ENCODE assay signal across 21 mouse cellular contexts in genomic region chr1:120270115-120270514, GRCm38 (mm10). TPM values are rescaled to one million over a fixed set of nuclear protein-coding genes. Genes with fewer than 3 reads are reported as not detected.
DNase-seq lines count a peak whose midpoint lies in the region; ATAC-seq lines count a peak whose summit lies in the region.
"Had no signal": no experiment of that assay in that cellular context is flagged by ENCODE, and none has a peak within 500 bp of the region (broad histone marks: within the 10 kb centered on the region; RNA-seq: fewer than 3 reads in every experiment).

No protein-coding gene starts in this region.

- no peaks in the 10 kb centered on the region for H3K36me3 ChIP-seq in hindbrain, embryonic 10.5 days
- no peaks in the 10 kb centered on the region for H3K36me3 ChIP-seq in hindbrain, embryonic 16.5 days (ENCODE audit: control insufficient read depth, insufficient read depth, low read length)
- H3K36me3 ChIP-seq in embryonic facial prominence, embryonic 10.5 days (replicated peaks), result no peaks in the 10 kb centered on the region
- H3K36me3 ChIP-seq in liver, embryonic 15.5 days (replicated peaks), result peaks cover 6% of the 10 kb centered on the region; the same call in 1 of the 2 replicates
- H3K36me3 ChIP-seq in kidney, embryonic 15.5 days, result no peaks in the 10 kb centered on the region
- H3K36me3 ChIP-seq: embryonic facial prominence, embryonic 15.5 days; heart, embryonic 15.5 days; hindbrain, embryonic 12.5 days; midbrain, embryonic 12.5 days; neural tube, embryonic 15.5 days had no signal

- peak overlapping the region; percentile 9; the same call in 1 of the 2 replicates for H3K4me3 ChIP-seq in hindbrain, embryonic 10.5 days
- no peak overlapping the region for H3K4me3 ChIP-seq in hindbrain, embryonic 16.5 days (ENCODE audit: low read length)
- H3K4me3 ChIP-seq in embryonic facial prominence, embryonic 10.5 days, result peak overlapping the region; percentile 13; the same call in 1 of the 2 replicates
- peak overlapping the region; percentile 66 for H3K4me3 ChIP-seq in liver, embryonic 15.5 days (replicated peaks)
- H3K4me3 ChIP-seq in kidney, embryonic 15.5 days (replicated peaks), result no peak overlapping the region
- H3K4me3 ChIP-seq: embryonic facial prominence, embryonic 15.5 days; forebrain, embryonic 13.5 days; heart, embryonic 15.5 days; hindbrain, embryonic 12.5 days; midbrain, embryonic 12.5 days; myocyte; neural tube, embryonic 15.5 days had no signal

- intact Hi-C loops in left cerebral cortex, postnatal 25 days (cut with DNase I), result no loop called here

- peaks cover 12% of the 10 kb centered on the region for H3K4me1 ChIP-seq in hindbrain, embryonic 10.5 days (replicated peaks)
- H3K4me1 ChIP-seq in hindbrain, embryonic 16.5 days (ENCODE audit: control insufficient read depth, insufficient read depth, low read depth, low read length), result peaks cover 4% of the 10 kb centered on the region; the same call in 1 of the 2 replicates
- peaks cover 22% of the 10 kb centered on the region for H3K4me1 ChIP-seq in embryonic facial prominence, embryonic 10.5 days
- peaks cover 82% of the 10 kb centered on the region for H3K4me1 ChIP-seq in liver, embryonic 15.5 days (replicated peaks)
- H3K4me1 ChIP-seq in kidney, embryonic 15.5 days, result peaks cover 11% of the 10 kb centered on the region; the same call in 1 of the 2 replicates

- no peak overlapping the region for H3K9ac ChIP-seq in hindbrain, embryonic 16.5 days (ENCODE audit: low read depth, low read length)
- peak overlapping the region; percentile 68 for H3K9ac ChIP-seq in liver, embryonic 15.5 days
- no peak overlapping the region for H3K9ac ChIP-seq in kidney, embryonic 15.5 days
- H3K9ac ChIP-seq: embryonic facial prominence, embryonic 15.5 days; forebrain, embryonic 13.5 days; heart, embryonic 15.5 days; hindbrain, embryonic 12.5 days; midbrain, embryonic 12.5 days; neural tube, embryonic 15.5 days had no signal

- H3K4me2 ChIP-seq in hindbrain, embryonic 16.5 days (ENCODE audit: low read length), result no peak overlapping the region
- peak overlapping the region; percentile 96 for H3K4me2 ChIP-seq in liver, embryonic 15.5 days
- no peak overlapping the region for H3K4me2 ChIP-seq in kidney, embryonic 15.5 days
- H3K4me2 ChIP-seq: embryonic facial prominence, embryonic 15.5 days; forebrain, embryonic 13.5 days; heart, embryonic 15.5 days; hindbrain, embryonic 12.5 days; midbrain, embryonic 12.5 days; neural tube, embryonic 15.5 days had no signal

- WGBS in hindbrain, embryonic 10.5 days, result 73% methylated on average over 7 of the region's 7 CpGs
- 74% methylated on average over 7 of the region's 7 CpGs for whole genome bisulfite sequencing in hindbrain, embryonic 16.5 days
- 71% methylated on average over 7 of the region's 7 CpGs for WGBS in embryonic facial prominence, embryonic 10.5 days
- WGBS in liver, embryonic 15.5 days (ENCODE audit: insufficient replicate concordance), result 46% methylated on average over 7 of the region's 7 CpGs
- WGBS in kidney, embryonic 15.5 days, result 65% methylated on average over 7 of the region's 7 CpGs

- no peaks in the 10 kb centered on the region for H3K9me3 ChIP-seq in hindbrain, embryonic 10.5 days
- H3K9me3 ChIP-seq in hindbrain, embryonic 16.5 days (ENCODE audit: control insufficient read depth, low read length), result no peaks in the 10 kb centered on the region
- no peaks in the 10 kb centered on the region for H3K9me3 ChIP-seq in embryonic facial prominence, embryonic 10.5 days
- no peaks in the 10 kb centered on the region for H3K9me3 ChIP-seq in liver, embryonic 15.5 days (replicated peaks)
- H3K9me3 ChIP-seq in kidney, embryonic 15.5 days (replicated peaks), result no peaks in the 10 kb centered on the region
- H3K9me3 ChIP-seq: embryonic facial prominence, embryonic 15.5 days; heart, embryonic 15.5 days; hindbrain, embryonic 12.5 days; midbrain, embryonic 12.5 days had no signal

- DNase-seq in adrenal gland, adult 2 months, result peak; percentile 44
- no peak for DNase-seq in adrenal gland, postnatal 25 days
- no peak for DNase-seq in hindbrain, embryonic 10.5 days (ENCODE audit: low spot score)
- no peak for DNase-seq in embryonic facial prominence, embryonic 10.5 days (ENCODE audit: low spot score)
- DNase-seq in left cerebral cortex, postnatal 25 days (ENCODE audit: low spot score in 2 of 2), result no peak
- DNase-seq: cerebellum, adult 18-20 months; gastrocnemius, postnatal 36 days; layer of hippocampus, postnatal 36 days; lung, adult 2 months; lung, postnatal 4 days; right cerebral cortex, postnatal 25 days had no signal

- ATAC-seq in hindbrain, embryonic 16.5 days, result no peak
- 0 out of 2 replicates have a peak, but pooled peaks have one; percentile 13 for ATAC-seq in liver, embryonic 15.5 days (ENCODE audit: insufficient read depth)
- no peak for ATAC-seq in kidney, embryonic 15.5 days (replicated peaks; ENCODE audit: low FRiP score)
- ATAC-seq: forebrain, embryonic 13.5 days had no signal

- peaks cover 6% of the 10 kb centered on the region for H3K27me3 ChIP-seq in hindbrain, embryonic 10.5 days (ENCODE audit: insufficient read depth, poor library complexity, severe bottlenecking)
- no peaks in the 10 kb centered on the region for H3K27me3 ChIP-seq in hindbrain, embryonic 16.5 days (replicated peaks; ENCODE audit: control insufficient read depth, insufficient read depth, low read length)
- H3K27me3 ChIP-seq in embryonic facial prominence, embryonic 10.5 days (replicated peaks; ENCODE audit: low read depth, poor library complexity, severe bottlenecking), result peaks cover 14% of the 10 kb centered on the region
- H3K27me3 ChIP-seq in liver, embryonic 15.5 days, result no peaks in the 10 kb centered on the region
- H3K27me3 ChIP-seq in kidney, embryonic 15.5 days, result no peaks in the 10 kb centered on the region
- H3K27me3 ChIP-seq: embryonic facial prominence, embryonic 15.5 days; heart, embryonic 15.5 days had no signal

- H3K27ac ChIP-seq in hindbrain, embryonic 10.5 days, result peak overlapping the region; percentile 24; the same call in 1 of the 2 replicates
- no peak overlapping the region for H3K27ac ChIP-seq in hindbrain, embryonic 16.5 days (ENCODE audit: low read depth, low read length)
- no peak overlapping the region for H3K27ac ChIP-seq in embryonic facial prominence, embryonic 10.5 days (replicated peaks)
- peak overlapping the region; percentile 91 for H3K27ac ChIP-seq in liver, embryonic 15.5 days (replicated peaks)
- no peak overlapping the region for H3K27ac ChIP-seq in kidney, embryonic 15.5 days
- H3K27ac ChIP-seq: embryonic facial prominence, embryonic 15.5 days; forebrain, embryonic 13.5 days; heart, embryonic 15.5 days; hindbrain, embryonic 12.5 days; midbrain, embryonic 12.5 days; neural tube, embryonic 15.5 days had no signal

RNA-seq across cellular contexts. Expression of gene Steap3, which starts 2.4 kb away (rescaled TPM):
- 10 to 100 TPM; 34.5 to 38.1 TPM for total RNA-seq in adrenal gland, adult 2 months (2021)
- polyA plus RNA-seq in adrenal gland, adult 2 months (2012; rRNA removed), result 62.3 and 76.9 TPM in 2 replicates
- 28.9 and 48.9 TPM in 2 replicates for total RNA-seq in adrenal gland, postnatal 25 days (2021)
- 3.3 and 3.6 TPM in 2 replicates for polyA plus RNA-seq in hindbrain, embryonic 10.5 days (2016; fragmentation: Nextera tagmentation; extraction: Ambion mirVana)
- polyA plus RNA-seq in hindbrain, embryonic 16.5 days (2015; fragmentation: Nextera tagmentation; extraction: Ambion mirVana), result 4.9 and 5.1 TPM in 2 replicates
- 2.6 and 3.6 TPM in 2 replicates for polyA plus RNA-seq in embryonic facial prominence, embryonic 10.5 days (2016; fragmentation: Nextera tagmentation; extraction: Ambion mirVana)
- 43.4 and 46.8 TPM in 2 replicates for polyA plus RNA-seq in liver, embryonic 15.5 days (2015; fragmentation: Nextera tagmentation; extraction: Ambion mirVana)
- 1 to 10 TPM; 6.6 to 7.3 TPM for total RNA-seq in left cerebral cortex, postnatal 25 days (2021)
- 3.0 and 3.4 TPM in 2 replicates for polyA plus RNA-seq in kidney, embryonic 15.5 days (2015; fragmentation: Nextera tagmentation; extraction: Ambion mirVana)

Comparison
In these comparisons a context has a peak if more than half of its experiments do, and no peak if none do; other contexts are left out.
1. H3K27ac ChIP-seq: peak in hindbrain, embryonic 10.5 days (single experiment) and liver, embryonic 15.5 days (single experiment); none in hindbrain, embryonic 16.5 days (single experiment), embryonic facial prominence, embryonic 10.5 days (single experiment) and kidney, embryonic 15.5 days (single experiment).
2. H3K4me3 ChIP-seq: peak in hindbrain, embryonic 10.5 days (single experiment), embryonic facial prominence, embryonic 10.5 days (single experiment) and liver, embryonic 15.5 days (single experiment); none in hindbrain, embryonic 16.5 days (single experiment) and kidney, embryonic 15.5 days (single experiment).